Mouse (Mus musculus): Measurements from ENCODE around the gene Cfl1.
"Not testable (repeated sequence)": the region's sequence is repeated elsewhere in the genome, so short reads cannot be mapped to it uniquely, and the experiment has no call there.

Gene Cfl1

DNA sequence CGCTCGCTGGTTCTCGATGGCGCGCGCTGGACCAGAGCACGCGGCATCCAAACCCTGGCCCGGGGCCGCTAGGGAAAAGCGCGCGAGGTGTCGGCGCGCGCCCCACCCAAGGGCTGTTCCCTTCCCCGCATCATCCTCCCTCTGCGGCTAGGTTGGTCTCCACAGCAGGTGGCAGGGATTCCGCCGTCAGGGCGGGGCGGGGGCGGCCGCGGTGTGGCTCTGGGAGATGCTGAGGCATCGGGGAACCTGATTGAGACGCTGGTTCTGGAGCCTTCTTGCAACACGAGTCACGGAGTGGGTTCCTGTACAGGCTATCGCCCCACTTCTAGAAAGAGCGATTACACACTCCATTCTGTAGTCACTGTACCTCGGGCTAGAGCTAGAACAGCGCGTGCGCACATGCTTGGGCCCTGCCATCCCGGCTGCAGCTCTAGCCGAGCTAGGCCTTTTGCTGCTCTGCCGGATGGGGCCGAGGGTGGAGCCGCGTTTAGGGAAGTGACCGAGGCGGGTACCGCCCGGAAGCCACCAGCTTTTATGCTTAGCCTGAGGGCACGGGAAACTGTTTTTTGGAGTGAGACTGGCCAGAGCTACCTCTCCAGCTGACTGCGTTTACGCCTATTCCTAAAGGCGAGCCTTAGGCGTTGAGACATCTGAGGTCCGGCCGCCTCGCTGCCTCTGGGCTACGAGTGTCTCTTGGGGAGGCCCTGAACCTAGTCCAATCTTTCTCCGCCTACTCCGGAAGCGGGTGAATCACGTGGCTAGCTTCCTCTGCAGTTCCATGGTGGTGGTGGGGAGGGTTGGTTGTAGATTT, 848 bp downstream of the Cfl1 start:
- DNase-seq: peak; percentile 84

GRCm38 (mm10) chr19:5492641-5493040, 2.4 kb downstream of the Cfl1 start:
- DNase-seq: no peak

GRCm38 (mm10) chr19:5493301-5493721, 3.1 kb downstream of the Cfl1 start:
- not testable (repeated sequence) for DNase-seq

GRCm38 (mm10) chr19:5494314-5494713, 4.1 kb downstream of the Cfl1 start:
- no peak for DNase-seq

GRCm38 (mm10) chr19:5495353-5496051, 5.2 kb downstream of the Cfl1 start:
- DNase-seq: no peak

DNA sequence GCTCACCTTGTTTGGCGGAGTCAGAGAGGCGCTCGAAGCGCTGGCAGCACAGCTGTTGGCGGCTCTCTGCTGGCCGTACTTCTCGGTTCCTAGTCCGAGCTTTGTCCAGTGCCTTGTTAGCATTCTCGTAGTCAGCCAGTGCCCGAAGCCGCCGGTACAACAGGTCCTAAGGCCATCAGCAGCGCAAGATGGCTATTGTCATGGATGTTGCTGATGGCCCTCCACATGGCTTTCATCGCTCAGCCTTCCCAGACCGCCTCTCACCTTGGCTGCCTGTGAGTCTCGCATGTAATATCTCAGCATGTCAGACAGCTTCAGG, 5.8 kb downstream of the Cfl1 start:
- DNase-seq: no peak

DNA sequence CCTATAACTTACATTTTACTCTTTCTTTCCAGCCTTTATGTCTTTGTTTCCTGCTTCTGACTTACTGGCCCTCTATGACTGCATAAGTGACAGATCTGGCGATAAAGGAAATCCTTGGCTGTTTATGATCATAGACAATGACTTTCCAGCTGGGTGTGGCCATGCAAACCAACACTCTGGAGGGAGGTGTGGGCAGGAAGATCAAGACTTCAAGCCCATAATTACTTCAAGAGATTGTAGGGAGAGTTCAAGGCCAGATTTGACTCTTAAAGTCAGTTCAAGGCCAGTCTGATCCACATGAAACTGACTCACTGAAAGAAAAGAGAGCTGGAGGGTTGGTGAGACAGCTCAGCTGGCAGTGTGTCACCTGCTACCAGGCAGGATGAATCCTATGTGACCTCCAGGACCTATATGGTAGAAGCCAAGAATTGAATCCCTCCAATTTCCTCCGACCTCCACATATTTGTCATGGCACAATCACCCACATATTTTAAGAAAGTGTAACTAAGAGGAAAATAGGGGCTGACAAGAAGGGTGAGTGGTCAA, 10.1 kb downstream of the Cfl1 start:
- DNase-seq: no peak

GRCm38 (mm10) chr19:5503687-5504086, 13.4 kb downstream of the Cfl1 start, which contains the start of gene 1700020D05Rik:
TSS of gene 1700020D05Rik (minus strand) at chr19:5503787.
- DNase-seq: no peak

DNA sequence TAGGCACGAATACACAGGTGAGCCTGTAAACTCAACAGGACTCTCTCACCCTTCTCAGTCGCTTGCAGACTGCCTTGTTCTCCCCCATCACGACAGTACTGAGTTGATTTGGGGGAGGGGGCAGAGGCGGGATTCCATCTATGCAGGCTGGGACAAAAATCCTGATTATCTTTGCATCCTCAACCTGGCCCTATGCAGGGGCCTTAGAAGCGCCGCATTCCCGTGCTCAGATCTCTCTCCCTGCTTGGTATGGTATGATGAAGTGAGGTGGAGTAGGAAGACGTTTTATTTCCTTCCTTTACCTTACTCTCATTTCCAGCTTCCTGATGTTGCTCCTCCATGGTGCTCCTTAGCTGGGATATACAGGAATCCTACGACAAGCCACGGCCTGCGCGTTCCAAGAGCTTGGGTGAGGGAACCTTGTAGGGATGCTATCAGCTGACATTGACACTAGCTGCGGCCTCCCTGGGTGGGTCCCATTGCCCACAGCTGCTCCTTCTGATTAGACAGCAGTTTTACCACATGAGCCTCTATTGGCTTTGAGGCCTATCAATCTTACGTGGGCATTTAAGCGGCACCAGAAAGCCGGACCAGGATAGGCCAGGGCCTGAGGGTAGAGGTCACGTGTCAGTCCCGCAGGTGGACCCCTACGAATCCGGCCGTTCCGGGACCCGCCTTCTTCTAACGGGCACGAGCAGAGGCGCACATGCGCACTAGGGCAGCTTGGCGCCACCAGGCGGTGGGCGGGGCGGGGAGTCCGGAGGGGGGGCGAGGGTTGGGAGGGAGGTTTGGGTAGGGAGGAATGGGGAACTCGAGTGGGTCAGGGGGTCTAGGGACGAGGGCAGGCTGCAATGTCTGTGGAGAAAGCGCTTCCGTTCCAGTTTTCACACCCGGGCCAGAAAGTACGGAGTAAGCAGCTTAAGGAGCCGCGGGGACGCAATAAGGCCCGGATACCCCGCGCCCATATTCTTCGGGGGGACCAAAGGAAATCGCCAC, 20.1 kb downstream of the Cfl1 start, which contains the start of gene Snx32:
Gene Snx32, minus strand, starts transcription at position 508 of the 996 bp plus-strand sequence.
- peak; percentile 98 for DNase-seq

GRCm38 (mm10) chr19:5511074-5511632, 20.9 kb downstream of the Cfl1 start:
- peak; percentile 32 for DNase-seq

GRCm38 (mm10) chr19:5512091-5513004, 22.1 kb downstream of the Cfl1 start:
- peak; percentile 44 for DNase-seq

DNA sequence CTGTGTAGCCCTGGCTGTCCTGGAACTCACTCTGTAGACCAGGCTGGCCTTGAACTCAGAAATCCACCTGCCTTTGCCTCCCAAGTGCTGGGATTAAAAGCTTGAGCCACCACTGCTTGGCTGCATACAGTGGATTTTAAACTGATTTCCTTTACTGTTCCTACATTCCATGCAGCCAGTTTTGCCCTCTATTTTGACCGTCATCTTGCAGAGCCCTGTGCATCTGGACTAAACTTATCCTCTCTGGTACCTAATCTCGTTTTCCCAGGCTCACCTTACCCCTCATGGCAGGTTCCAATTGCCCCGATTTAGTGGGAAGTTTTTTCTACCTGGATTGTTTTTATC, 22.7 kb downstream of the Cfl1 start:
- no peak for DNase-seq

DNA sequence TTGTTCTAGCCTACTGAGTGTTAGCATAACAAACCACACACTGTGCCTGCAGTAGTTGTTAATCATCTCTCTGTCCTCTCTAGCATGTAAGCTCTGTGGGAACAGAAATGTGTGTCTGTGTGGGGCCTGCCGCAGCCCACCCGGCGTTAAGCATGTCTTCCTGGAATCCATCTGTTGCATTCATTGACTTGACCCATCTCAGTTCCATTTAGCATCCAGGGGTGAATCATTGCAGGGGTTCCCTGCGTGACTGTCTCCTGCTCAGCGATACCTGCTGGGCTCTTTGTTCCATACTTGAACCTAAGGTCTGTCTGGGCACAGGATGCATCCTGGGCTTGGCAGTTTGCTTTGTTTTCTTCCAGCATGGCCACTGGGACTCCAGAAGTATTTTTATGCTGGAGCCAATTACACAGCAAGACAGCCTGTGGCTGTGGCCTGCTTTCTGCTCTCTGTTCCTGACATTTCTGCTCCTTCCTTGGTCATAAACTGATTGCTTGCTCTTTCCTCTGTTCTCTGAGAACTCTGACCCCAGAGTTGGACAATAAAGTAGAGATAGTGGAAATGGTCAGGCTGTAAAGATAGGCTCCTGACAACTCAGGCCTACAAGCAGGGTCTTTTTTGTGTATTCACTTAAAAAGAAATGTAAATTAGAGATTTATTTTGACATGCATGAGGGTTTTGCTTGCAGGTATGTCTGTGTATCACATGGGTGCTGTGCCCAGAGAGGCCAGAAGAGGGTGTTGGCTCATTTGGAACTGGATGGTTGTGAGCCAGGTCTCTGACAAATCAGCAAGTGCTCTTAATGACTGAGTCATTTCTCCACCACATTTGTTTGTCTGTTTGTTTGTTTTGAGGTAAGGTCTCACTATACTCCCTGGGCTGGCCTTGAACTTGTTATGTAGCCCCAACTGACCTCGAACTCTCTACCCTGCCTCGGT, 25.9 kb downstream of the Cfl1 start:
- no peak for DNase-seq

DNA sequence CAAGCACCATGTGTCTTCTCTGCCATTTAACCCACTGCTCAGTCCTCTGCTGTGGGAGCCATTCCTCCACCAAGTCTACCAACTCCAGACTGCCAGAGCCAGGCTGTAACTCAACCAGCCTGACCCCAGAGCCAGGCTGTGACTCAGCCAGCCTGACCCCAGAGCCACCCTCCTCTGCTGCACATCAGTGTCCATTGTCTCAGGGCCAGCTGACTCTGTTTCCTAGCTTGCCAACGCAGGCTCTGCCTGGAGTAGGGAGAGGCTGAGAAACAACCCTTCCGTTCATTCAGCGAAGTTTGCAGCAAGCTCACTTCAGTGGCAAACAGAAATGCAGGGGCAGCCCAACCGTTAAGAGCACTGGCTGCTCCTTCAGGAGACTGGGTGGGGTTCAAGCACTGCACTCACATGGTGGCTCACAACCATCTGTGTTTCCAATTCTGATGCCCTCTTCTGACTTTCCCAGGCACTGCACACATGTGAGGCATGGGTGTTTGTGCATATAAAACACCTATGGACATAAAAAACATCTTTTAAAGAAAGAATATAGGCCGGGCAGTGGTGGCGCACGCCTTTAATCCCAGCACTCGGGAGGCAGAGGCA, 26.8 kb downstream of the Cfl1 start:
- no peak for DNase-seq

- no peak for DNase-seq
Observed at GRCm38 (mm10) chr19:5518721-5519120, 28.5 kb downstream of the Cfl1 start.

DNA sequence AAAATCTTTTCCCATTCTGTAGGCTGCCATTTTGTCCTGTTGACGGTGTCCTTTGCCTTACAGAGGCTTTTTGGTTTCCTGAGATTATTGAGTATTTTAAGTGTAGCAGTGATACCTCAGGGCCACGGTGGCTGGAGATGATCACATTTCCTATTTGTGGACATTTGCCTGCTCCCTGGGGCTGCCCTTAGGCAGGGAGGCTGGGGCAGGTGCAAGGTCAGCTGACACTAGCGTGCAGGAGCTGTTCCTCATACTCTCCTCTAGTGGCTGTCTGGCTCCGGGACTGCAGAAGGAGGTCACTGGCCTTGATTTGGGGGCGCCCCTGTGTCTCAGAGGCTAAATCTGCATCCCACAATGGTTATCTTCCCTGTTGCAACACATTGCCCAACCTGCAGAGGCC, 34.9 kb downstream of the Cfl1 start:
- DNase-seq: no peak

DNA sequence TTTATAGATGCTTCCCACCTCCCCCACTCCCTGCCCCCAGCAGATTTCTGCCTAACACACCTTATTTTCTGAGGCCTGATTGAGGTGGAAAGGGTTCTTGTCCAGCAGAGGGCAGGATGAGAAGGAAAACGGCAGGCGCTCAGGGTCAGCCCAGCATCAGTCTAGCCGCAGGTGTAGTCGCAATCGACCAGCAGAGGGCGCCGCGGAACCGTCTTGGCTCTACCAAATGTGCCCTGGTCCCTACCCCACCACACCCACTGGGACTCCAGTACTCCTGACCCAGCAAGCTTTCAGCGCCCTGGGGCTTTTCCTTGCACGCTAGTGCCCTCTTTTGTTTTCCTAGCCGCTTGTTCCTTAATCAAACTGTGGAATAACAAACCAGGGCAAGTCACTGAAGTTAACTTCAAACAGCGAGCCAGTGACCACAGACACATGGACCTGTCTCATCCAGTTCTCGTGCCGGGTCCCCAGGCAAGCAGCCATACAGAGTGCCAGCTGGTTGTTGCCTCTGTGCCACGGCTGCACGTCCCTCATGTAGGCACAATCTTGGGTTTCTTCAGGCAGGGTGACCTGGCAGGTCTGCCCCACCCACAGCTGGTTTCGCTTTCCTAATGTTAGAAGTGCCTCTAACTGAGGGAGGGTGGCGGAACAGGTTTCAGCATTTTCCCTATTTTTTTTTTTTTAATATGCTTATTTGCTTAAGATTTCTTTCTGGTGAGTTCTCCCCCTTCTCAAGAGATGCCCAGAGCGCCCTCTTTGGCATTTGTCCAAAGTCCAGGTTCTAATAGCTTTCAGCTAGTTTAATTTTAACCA, 39.3 kb downstream of the Cfl1 start:
- DNase-seq: peak; percentile 95

- DNase-seq: no peak
Observed at GRCm38 (mm10) chr19:5530138-5530524, 39.9 kb downstream of the Cfl1 start.

DNA sequence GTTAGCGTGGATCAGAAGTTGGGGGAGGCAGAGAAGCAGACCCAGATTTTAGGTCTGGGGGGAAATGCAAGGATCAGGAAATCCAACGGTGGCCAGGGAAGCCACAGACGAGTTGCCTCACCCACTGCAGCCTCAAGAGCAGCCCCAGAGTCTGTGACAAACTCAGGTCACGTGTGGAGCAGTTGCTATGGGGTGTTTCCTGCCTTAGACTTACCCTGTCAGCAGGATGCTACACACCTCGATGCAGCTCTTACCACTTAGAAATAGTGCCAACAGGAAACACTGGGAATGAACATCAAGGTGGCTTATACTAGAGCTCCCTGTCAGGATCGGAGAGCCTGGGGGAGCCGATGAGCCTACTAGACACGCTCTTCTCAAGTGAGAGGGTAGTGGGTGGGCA, 42.3 kb downstream of the Cfl1 start:
- no peak for DNase-seq

Measured in liver (tissue).